Mouse (Mus musculus) spleen, embryonic (tissue): ENCODE results near the gene Arap2.

Experiments
- CTCF ChIA-PET: fragments of 350-600 bp; sonication (Branson Sonifier 250); formaldehyde crosslinking; loops from one replicate; lab custom pipeline; 2022; lab: Charles Lee

Arap2 gene

GRCm38 (mm10) chr5:62765784-62766701, at the start of gene Arap2:
Arap2 (minus strand) TSS chr5:62766159.
- CTCF ChIA-PET: interaction anchor here (0.7 kb wide), 1 partner anchor 1064 kb away, joined by 3 read pairs; no protein-coding TSS in a partner anchor

GRCm38 (mm10) chr5:62815741-62816140, 49.8 kb upstream of the Arap2 start:
- CTCF ChIA-PET: no interaction called here

GRCm38 (mm10) chr5:62814072-62814414, 48.1 kb upstream of the Arap2 start:
- CTCF ChIA-PET: no interaction called here

GRCm38 (mm10) chr5:62813402-62814071, 47.6 kb upstream of the Arap2 start, which contains the start of gene Dthd1:
Dthd1 (plus strand) TSS chr5:62813823.
- CTCF ChIA-PET: no interaction called here

GRCm38 (mm10) chr5:62792776-62793175, 26.8 kb upstream of the Arap2 start:
- CTCF ChIA-PET: no interaction called here

- CTCF ChIA-PET: no interaction called here
Observed at GRCm38 (mm10) chr5:62790921-62791564, 25.1 kb upstream of the Arap2 start.

GRCm38 (mm10) chr5:62786809-62787208, 20.9 kb upstream of the Arap2 start:
- CTCF ChIA-PET: interaction anchor here (0.7 kb wide), 1 partner anchor 11 kb away, joined by 5 read pairs; no protein-coding TSS in a partner anchor

- CTCF ChIA-PET: no interaction called here
Observed at GRCm38 (mm10) chr5:62778682-62779081, 12.7 kb upstream of the Arap2 start.

GRCm38 (mm10) chr5:62777804-62778203, 11.8 kb upstream of the Arap2 start:
- CTCF ChIA-PET: no interaction called here

- CTCF ChIA-PET: no interaction called here
Observed at GRCm38 (mm10) chr5:62771775-62772599, 6.0 kb upstream of the Arap2 start.

GRCm38 (mm10) chr5:62765459-62765783, 538 bp downstream of the Arap2 start:
- CTCF ChIA-PET: interaction anchor here (0.7 kb wide), 1 partner anchor 1065 kb away, joined by 3 read pairs; no protein-coding TSS in a partner anchor

GRCm38 (mm10) chr5:62764161-62764560, 1.8 kb downstream of the Arap2 start:
- CTCF ChIA-PET: interaction anchor here (0.6 kb wide), 1 partner anchor 130 kb away, joined by 3 read pairs; no protein-coding TSS in a partner anchor

- CTCF ChIA-PET: interaction anchor here (0.7 kb wide), 1 partner anchor 36 kb away, joined by 3 read pairs; no protein-coding TSS in a partner anchor
Observed at GRCm38 (mm10) chr5:62763046-62763445, 2.9 kb downstream of the Arap2 start.

GRCm38 (mm10) chr5:62762298-62762960, 3.5 kb downstream of the Arap2 start:
- CTCF ChIA-PET: interaction anchor here (0.7 kb wide), 1 partner anchor 37 kb away, joined by 3 read pairs; no protein-coding TSS in a partner anchor

- CTCF ChIA-PET: no interaction called here
Observed at GRCm38 (mm10) chr5:62760791-62761504, 5.0 kb downstream of the Arap2 start.

GRCm38 (mm10) chr5:62755808-62756527, 10.0 kb downstream of the Arap2 start:
- CTCF ChIA-PET: interaction anchor here (0.6 to 1.0 kb wide), 2 partner anchors 23 to 49 kb away, joined by 3 to 5 read pairs; no protein-coding TSS in a partner anchor

- CTCF ChIA-PET: no interaction called here
Observed at GRCm38 (mm10) chr5:62752934-62753333, 13.0 kb downstream of the Arap2 start.

- CTCF ChIA-PET: no interaction called here
Observed at GRCm38 (mm10) chr5:62751692-62752091, 14.3 kb downstream of the Arap2 start.

GRCm38 (mm10) chr5:62748168-62748567, 17.8 kb downstream of the Arap2 start:
- CTCF ChIA-PET: no interaction called here
